Mouse (Mus musculus): Measurements from ENCODE around the gene Lrrc25. TPM values are rescaled to one million over a fixed set of nuclear protein-coding genes. Genes with fewer than 3 reads are reported as not detected.

Lrrc25 gene
- polyA plus RNA-seq, 1 experiment from 2014 or later, result 0.57 TPM

- 75% methylated on average over 11 of the region's 11 CpGs for WGBS
- Histone ChIP-seq H3K27ac (replicated peaks; ENCODE audit: low read depth, low read length) (no peak overlapping the region), H3K9ac (ENCODE audit: low read length) (no peak overlapping the region), H3K4me2 (ENCODE audit: low read depth, severe bottlenecking) (0 out of 2 replicates have a peak overlapping the region, but pooled peaks have one; percentile 13), H3K9me3 (ENCODE audit: control insufficient read depth, low read length) (no peaks in the 10 kb centered on the region), H3K36me3 (ENCODE audit: control insufficient read depth, insufficient read depth, low read length) (no peaks in the 10 kb centered on the region), H3K4me3 (ENCODE audit: low read depth, low read length) (no peak overlapping the region), H3K4me1 (ENCODE audit: control insufficient read depth, insufficient read depth, low read length) (peaks cover 3% of the 10 kb centered on the region; the same call in 1 of the 2 replicates), H3K27me3 (ENCODE audit: control insufficient read depth, insufficient read depth, low read length) (no peaks in the 10 kb centered on the region)
- DNase-seq (ENCODE audit: low spot score) (no peak), ATAC-seq (ENCODE audit: insufficient number of reproducible peaks, low FRiP score, low TSS enrichment, low read depth) (no peak)
Measured at GRCm38 (mm10) chr8:70617985-70618384, 2.0 kb downstream of the Lrrc25 start.

DNA sequence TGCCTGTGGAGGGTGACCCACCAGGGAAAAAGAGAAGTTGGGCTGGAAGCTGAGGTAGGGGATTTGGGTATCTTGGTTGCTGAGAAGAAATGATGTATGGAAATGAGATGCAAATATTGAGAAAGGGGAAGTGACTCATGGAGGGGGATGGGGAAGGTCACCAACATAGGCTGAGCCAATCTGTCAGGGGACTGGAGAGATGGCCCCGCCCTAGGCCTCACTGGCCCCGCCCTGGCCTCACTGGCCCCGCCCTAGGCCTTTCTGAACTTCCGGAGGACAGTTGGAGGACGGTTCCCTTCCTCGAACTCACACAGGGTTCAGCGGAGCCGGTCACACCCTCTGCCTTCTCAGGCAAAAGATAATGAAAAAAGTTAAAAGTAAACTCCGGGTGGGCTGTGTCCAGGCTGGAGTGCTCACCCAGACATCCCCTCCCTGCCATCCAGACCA lies 3.0 kb downstream of the Lrrc25 start:
- Histone ChIP-seq H3K9me3 (ENCODE audit: control insufficient read depth, low read length) (no peaks in the 10 kb centered on the region), H3K27me3 (ENCODE audit: control insufficient read depth, insufficient read depth, low read length) (no peaks in the 10 kb centered on the region), H3K27ac (replicated peaks; ENCODE audit: low read depth, low read length) (no peak overlapping the region), H3K4me3 (ENCODE audit: low read depth, low read length) (no peak overlapping the region), H3K9ac (ENCODE audit: low read length) (no peak overlapping the region), H3K4me2 (ENCODE audit: low read depth, severe bottlenecking) (no peak overlapping the region), H3K36me3 (ENCODE audit: control insufficient read depth, insufficient read depth, low read length) (no peaks in the 10 kb centered on the region), H3K4me1 (ENCODE audit: control insufficient read depth, insufficient read depth, low read length) (peaks cover 3% of the 10 kb centered on the region; the same call in 1 of the 2 replicates)
- DNase-seq (ENCODE audit: low spot score) (no peak), ATAC-seq (ENCODE audit: insufficient number of reproducible peaks, low FRiP score, low TSS enrichment, low read depth) (no peak; the same call in 1 of the 2 replicates)
- 39% methylated on average over 9 of the region's 9 CpGs for WGBS

DNA sequence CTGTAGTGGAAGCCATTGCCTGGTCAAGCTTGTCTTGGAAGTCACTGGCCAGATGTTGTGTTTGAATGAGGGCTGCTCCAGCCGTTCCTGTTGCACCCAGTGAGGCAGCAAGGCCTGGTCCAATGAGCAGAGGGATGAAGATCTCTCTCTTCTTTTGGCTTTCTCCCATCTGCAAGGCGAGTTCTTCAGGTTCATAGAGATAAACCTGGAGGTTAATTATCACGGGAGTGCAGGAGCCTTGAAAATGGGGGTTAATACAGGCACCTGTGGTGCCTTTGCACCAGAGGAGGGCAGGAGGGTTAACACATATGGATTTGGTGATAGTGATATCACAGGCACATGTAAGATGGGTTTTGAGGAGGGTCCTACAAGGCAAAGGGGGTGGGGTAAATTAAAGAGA lies 6.3 kb downstream of the Lrrc25 start:
- Histone ChIP-seq H3K4me3 (ENCODE audit: low read depth, low read length) (no peak overlapping the region), H3K27ac (replicated peaks; ENCODE audit: low read depth, low read length) (no peak overlapping the region), H3K36me3 (ENCODE audit: control insufficient read depth, insufficient read depth, low read length) (no peaks in the 10 kb centered on the region), H3K4me2 (ENCODE audit: low read depth, severe bottlenecking) (no peak overlapping the region), H3K9me3 (ENCODE audit: control insufficient read depth, low read length) (no peaks in the 10 kb centered on the region), H3K4me1 (ENCODE audit: control insufficient read depth, insufficient read depth, low read length) (peaks cover 3% of the 10 kb centered on the region; the same call in 1 of the 2 replicates), H3K9ac (ENCODE audit: low read length) (no peak overlapping the region), H3K27me3 (ENCODE audit: control insufficient read depth, insufficient read depth, low read length) (no peaks in the 10 kb centered on the region)
- ATAC-seq (ENCODE audit: insufficient number of reproducible peaks, low FRiP score, low TSS enrichment, low read depth), result no peak
- WGBS, result 67% methylated on average over 3 of the region's 3 CpGs
- DNase-seq (ENCODE audit: low spot score), result no peak

DNA sequence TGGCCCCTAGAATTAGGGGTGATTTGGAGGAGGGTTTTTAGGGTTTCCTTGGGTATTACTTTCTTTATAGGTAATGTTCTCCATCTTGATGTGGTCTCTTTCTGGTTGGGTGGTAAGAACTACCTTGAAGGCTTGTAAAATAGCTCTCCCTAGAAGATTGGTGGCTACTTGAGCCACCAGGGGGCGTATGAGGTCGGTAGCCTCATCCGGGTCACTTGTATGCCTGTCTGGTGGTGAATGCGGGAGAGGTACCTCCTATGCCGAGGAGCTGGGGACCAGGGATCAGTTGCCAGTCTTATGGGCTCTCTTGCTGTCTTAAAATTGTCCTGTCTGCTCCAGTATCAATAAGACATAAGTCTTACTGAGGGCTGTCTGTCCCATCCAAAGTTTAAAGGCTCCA lies 9.1 kb downstream of the Lrrc25 start:
- Histone ChIP-seq H3K4me3 (ENCODE audit: low read depth, low read length) (no peak overlapping the region), H3K27me3 (ENCODE audit: control insufficient read depth, insufficient read depth, low read length) (no peaks in the 10 kb centered on the region), H3K9ac (ENCODE audit: low read length) (no peak overlapping the region), H3K4me2 (ENCODE audit: low read depth, severe bottlenecking) (no peak overlapping the region), H3K36me3 (ENCODE audit: control insufficient read depth, insufficient read depth, low read length) (no peaks in the 10 kb centered on the region), H3K9me3 (ENCODE audit: control insufficient read depth, low read length) (no peaks in the 10 kb centered on the region), H3K4me1 (ENCODE audit: control insufficient read depth, insufficient read depth, low read length) (peaks cover 9% of the 10 kb centered on the region; the same call in 1 of the 2 replicates), H3K27ac (replicated peaks; ENCODE audit: low read depth, low read length) (no peak overlapping the region)
- WGBS, result 27% methylated on average over 5 of the region's 5 CpGs
- no peak for ATAC-seq (ENCODE audit: insufficient number of reproducible peaks, low FRiP score, low TSS enrichment, low read depth)
- peak; percentile 85 for DNase-seq (ENCODE audit: low spot score)

DNA sequence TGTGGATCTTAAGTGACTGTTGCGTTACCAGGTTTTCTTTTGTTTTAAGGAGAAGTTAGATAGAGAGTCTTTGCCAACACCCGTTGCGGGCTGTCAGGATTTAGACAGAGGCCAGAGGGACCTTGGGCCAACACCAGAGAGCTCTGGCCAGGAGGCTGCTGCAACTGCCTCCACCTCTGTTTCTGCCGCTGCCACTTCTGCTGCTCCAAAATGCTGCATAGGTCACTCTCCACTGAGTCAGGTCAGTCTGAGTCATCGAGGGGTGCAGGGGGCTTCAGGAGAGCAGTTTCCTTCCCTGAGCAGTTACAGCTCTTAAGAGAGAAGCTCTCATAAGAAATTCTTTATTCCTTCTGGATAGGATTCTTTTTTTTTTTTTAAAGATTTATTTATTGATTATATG lies 11.1 kb downstream of the Lrrc25 start:
- Histone ChIP-seq H3K4me1 (ENCODE audit: control insufficient read depth, insufficient read depth, low read length) (peaks cover 9% of the 10 kb centered on the region; the same call in 1 of the 2 replicates), H3K4me3 (ENCODE audit: low read depth, low read length) (no peak overlapping the region), H3K27ac (replicated peaks; ENCODE audit: low read depth, low read length) (no peak overlapping the region), H3K36me3 (ENCODE audit: control insufficient read depth, insufficient read depth, low read length) (no peaks in the 10 kb centered on the region), H3K9me3 (ENCODE audit: control insufficient read depth, low read length) (no peaks in the 10 kb centered on the region), H3K9ac (ENCODE audit: low read length) (no peak overlapping the region), H3K27me3 (ENCODE audit: control insufficient read depth, insufficient read depth, low read length) (peaks cover 8% of the 10 kb centered on the region), H3K4me2 (ENCODE audit: low read depth, severe bottlenecking) (no peak overlapping the region)
- ATAC-seq (ENCODE audit: insufficient number of reproducible peaks, low FRiP score, low TSS enrichment, low read depth) (no peak), DNase-seq (ENCODE audit: low spot score) (no peak)
- WGBS, result 90% methylated on average over 5 of the region's 5 CpGs

- Histone ChIP-seq H3K36me3 (ENCODE audit: control insufficient read depth, insufficient read depth, low read length) (no peaks in the 10 kb centered on the region), H3K27me3 (ENCODE audit: control insufficient read depth, insufficient read depth, low read length) (peaks cover 11% of the 10 kb centered on the region), H3K4me1 (ENCODE audit: control insufficient read depth, insufficient read depth, low read length) (peaks cover 9% of the 10 kb centered on the region; the same call in 1 of the 2 replicates), H3K9ac (ENCODE audit: low read length) (peak overlapping the region; percentile 49; the same call in 1 of the 2 replicates), H3K27ac (replicated peaks; ENCODE audit: low read depth, low read length) (no peak overlapping the region), H3K4me3 (ENCODE audit: low read depth, low read length) (peak overlapping the region; percentile 40; the same call in 1 of the 2 replicates), H3K4me2 (ENCODE audit: low read depth, severe bottlenecking) (peak overlapping the region; percentile 61), H3K9me3 (ENCODE audit: control insufficient read depth, low read length) (no peaks in the 10 kb centered on the region)
- DNase-seq (ENCODE audit: low spot score) (no peak), ATAC-seq (ENCODE audit: insufficient number of reproducible peaks, low FRiP score, low TSS enrichment, low read depth) (no peak)
- 56% methylated on average over 7 of the region's 7 CpGs for WGBS
Measured at GRCm38 (mm10) chr8:70628986-70629490, 13.1 kb downstream of the Lrrc25 start.

- peak overlapping the region; percentile 61 for H3K4me2 ChIP-seq (ENCODE audit: low read depth, severe bottlenecking)
- under 1% methylated on average over 60 of the region's 60 CpGs for WGBS
- peaks cover 9% of the 10 kb centered on the region; the same call in 1 of the 2 replicates for H3K4me1 ChIP-seq (ENCODE audit: control insufficient read depth, insufficient read depth, low read length)
- peak overlapping the region; percentile 40 for H3K4me3 ChIP-seq (ENCODE audit: low read depth, low read length)
- DNase-seq (ENCODE audit: low spot score), result peak; percentile 94
- H3K9ac ChIP-seq (ENCODE audit: low read length), result peak overlapping the region; percentile 49
- H3K27me3 ChIP-seq (ENCODE audit: control insufficient read depth, insufficient read depth, low read length), result peaks cover 11% of the 10 kb centered on the region
- 0 out of 2 replicates have a peak overlapping the region, but pooled peaks have one; percentile 14 for H3K27ac ChIP-seq (replicated peaks; ENCODE audit: low read depth, low read length)
- H3K36me3 ChIP-seq (ENCODE audit: control insufficient read depth, insufficient read depth, low read length), result no peaks in the 10 kb centered on the region
- H3K9me3 ChIP-seq (ENCODE audit: control insufficient read depth, low read length), result no peaks in the 10 kb centered on the region
- peak; percentile 84 for ATAC-seq (ENCODE audit: insufficient number of reproducible peaks, low FRiP score, low TSS enrichment, low read depth)
Measured at GRCm38 (mm10) chr8:70629574-70630531, 13.9 kb downstream of the Lrrc25 start.

DNA sequence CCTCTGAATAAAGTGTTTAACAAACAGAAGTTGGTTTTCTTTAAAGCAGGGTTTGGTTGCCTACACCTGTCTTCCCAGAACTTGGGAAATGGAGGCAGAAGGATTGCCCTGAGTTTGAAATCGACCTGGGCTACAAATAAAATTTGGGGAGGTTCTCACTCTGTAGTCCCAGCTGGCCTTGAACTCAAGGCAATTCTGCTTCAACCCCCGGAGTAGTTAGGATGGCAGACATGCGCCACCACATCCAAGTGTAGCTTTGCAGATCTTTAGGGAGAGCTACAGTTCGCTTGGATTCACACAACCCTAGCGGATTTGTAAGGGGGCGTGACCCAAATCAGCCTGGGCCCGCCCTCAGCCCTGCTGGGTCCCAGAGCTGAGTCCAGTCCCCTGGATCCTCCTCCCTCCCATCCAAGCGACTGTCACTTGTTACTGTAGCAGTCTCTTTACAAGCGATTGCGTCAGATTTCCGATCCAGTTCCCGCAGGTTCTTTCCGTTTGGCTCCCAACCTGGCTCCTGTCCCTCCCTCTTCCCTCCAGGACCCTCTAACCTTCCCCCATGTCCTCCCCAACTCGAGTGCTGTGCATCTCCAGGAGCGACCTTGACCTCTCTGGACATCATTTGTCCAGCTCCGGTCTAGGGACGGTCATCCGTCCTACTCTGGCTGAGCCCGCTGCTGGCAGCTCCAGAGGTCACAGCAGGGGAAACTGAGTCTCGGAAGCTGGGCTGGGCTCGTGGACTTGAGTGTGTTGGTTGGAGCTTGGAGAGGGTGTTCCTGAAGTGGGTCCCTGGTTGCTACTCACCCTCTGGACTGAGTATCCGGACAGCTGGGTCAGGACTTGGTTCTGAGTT lies 14.8 kb downstream of the Lrrc25 start:
- ATAC-seq (ENCODE audit: insufficient number of reproducible peaks, low FRiP score, low TSS enrichment, low read depth) (peak; percentile 52), DNase-seq (ENCODE audit: low spot score) (peak; percentile 54)
- H3K4me3 ChIP-seq (ENCODE audit: low read depth, low read length), result no peak overlapping the region
- 11% methylated on average over 22 of the region's 22 CpGs for WGBS
- no peaks in the 10 kb centered on the region for H3K9me3 ChIP-seq (ENCODE audit: control insufficient read depth, low read length)
- peaks cover 11% of the 10 kb centered on the region for H3K27me3 ChIP-seq (ENCODE audit: control insufficient read depth, insufficient read depth, low read length)
- H3K36me3 ChIP-seq (ENCODE audit: control insufficient read depth, insufficient read depth, low read length), result no peaks in the 10 kb centered on the region
- H3K4me1 ChIP-seq (ENCODE audit: control insufficient read depth, insufficient read depth, low read length), result peaks cover 9% of the 10 kb centered on the region; the same call in 1 of the 2 replicates
- peak overlapping the region; percentile 61; the same call in 1 of the 2 replicates for H3K4me2 ChIP-seq (ENCODE audit: low read depth, severe bottlenecking)
- no peak overlapping the region for H3K9ac ChIP-seq (ENCODE audit: low read length)
- no peak overlapping the region for H3K27ac ChIP-seq (replicated peaks; ENCODE audit: low read depth, low read length)

Data from limb, embryonic 11.5 days (tissue).